Mouse (Mus musculus) megakaryocyte-erythroid progenitor cell, adult 5-6 weeks (primary cell): ENCODE data around the gene Kif5a. TPM values are rescaled to one million over a fixed set of nuclear protein-coding genes. Genes with fewer than 3 reads are reported as not detected.

ENCODE experiments used
- ATAC-seq: replicated peaks from 2 replicates; pipeline ENCODE4 v1.8.0; 2016; ENCODE audit warnings: mild to moderate bottlenecking, inconsistent platforms; ENCODE audit not compliant: severe bottlenecking, poor library complexity, low FRiP score, low TSS enrichment
- total RNA-seq, 2 experiments: library from RNA; stranded (forward) in 1 of 2; stranded (reverse) in 1 of 2; fragments of 200-1000, 215-1000 nt in 1 of 2; fragments of >200 nt in 1 of 2; fragmentation: Nextera tagmentation in 1 of 2; gene quantifications; 2 replicates each; pipeline ENCODE4 v1.2.3; 2014 to 2017

Kif5a gene
- total RNA-seq, 2 experiments from 2014 or later, result 0.14 TPM; not detected in 1

GRCm38 (mm10) chr10:127226318-127226895 is 36.7 kb downstream of the Kif5a start:
- ATAC-seq, result no peak

GRCm38 (mm10) chr10:127225732-127226131 is 37.4 kb downstream of the Kif5a start:
- ATAC-seq, result no peak

- no peak for ATAC-seq
Measured at GRCm38 (mm10) chr10:127225213-127225612, 37.9 kb downstream of the Kif5a start.

GRCm38 (mm10) chr10:127218339-127218738 is 44.8 kb downstream of the Kif5a start:
- ATAC-seq, result no peak

GRCm38 (mm10) chr10:127217177-127217576 is 46.0 kb downstream of the Kif5a start:
- no peak for ATAC-seq

- ATAC-seq, result no peak
Measured at GRCm38 (mm10) chr10:127216456-127216855, 46.7 kb downstream of the Kif5a start.

- no peak for ATAC-seq
Measured at GRCm38 (mm10) chr10:127214422-127214803, 48.7 kb downstream of the Kif5a start.

- ATAC-seq, result no peak
Measured at GRCm38 (mm10) chr10:127213704-127214421, 49.3 kb downstream of the Kif5a start.

GRCm38 (mm10) chr10:127213272-127213671 is 49.9 kb downstream of the Kif5a start:
- no peak for ATAC-seq

GRCm38 (mm10) chr10:127211414-127211854 is 51.7 kb downstream of the Kif5a start, which contains the start of gene Pip4k2c:
Pip4k2c (minus strand) TSS chr10:127211585.
- ATAC-seq, result peak; percentile 88

GRCm38 (mm10) chr10:127210961-127211405 is 52.2 kb downstream of the Kif5a start:
- ATAC-seq, result peak; percentile 56

GRCm38 (mm10) chr10:127209928-127210570 is 53.1 kb downstream of the Kif5a start:
- no peak for ATAC-seq

GRCm38 (mm10) chr10:127208921-127209320 is 54.2 kb downstream of the Kif5a start:
- ATAC-seq, result no peak

- ATAC-seq, result peak; percentile 92
Measured at GRCm38 (mm10) chr10:127205373-127205772, 57.8 kb downstream of the Kif5a start.

- peak; percentile 42 for ATAC-seq
Measured at GRCm38 (mm10) chr10:127204589-127204988, 58.6 kb downstream of the Kif5a start.

- peak; percentile 57 for ATAC-seq
Measured at GRCm38 (mm10) chr10:127203106-127203505, 60.0 kb downstream of the Kif5a start.

- ATAC-seq, result no peak
Measured at GRCm38 (mm10) chr10:127200279-127200678, 62.9 kb downstream of the Kif5a start.

- ATAC-seq, result no peak
Measured at GRCm38 (mm10) chr10:127199474-127199873, 63.7 kb downstream of the Kif5a start.

GRCm38 (mm10) chr10:127199068-127199467 is 64.1 kb downstream of the Kif5a start:
- ATAC-seq, result no peak

- ATAC-seq, result no peak
Measured at GRCm38 (mm10) chr10:127198492-127198891, 64.7 kb downstream of the Kif5a start.
